In the genomic region with DNA sequence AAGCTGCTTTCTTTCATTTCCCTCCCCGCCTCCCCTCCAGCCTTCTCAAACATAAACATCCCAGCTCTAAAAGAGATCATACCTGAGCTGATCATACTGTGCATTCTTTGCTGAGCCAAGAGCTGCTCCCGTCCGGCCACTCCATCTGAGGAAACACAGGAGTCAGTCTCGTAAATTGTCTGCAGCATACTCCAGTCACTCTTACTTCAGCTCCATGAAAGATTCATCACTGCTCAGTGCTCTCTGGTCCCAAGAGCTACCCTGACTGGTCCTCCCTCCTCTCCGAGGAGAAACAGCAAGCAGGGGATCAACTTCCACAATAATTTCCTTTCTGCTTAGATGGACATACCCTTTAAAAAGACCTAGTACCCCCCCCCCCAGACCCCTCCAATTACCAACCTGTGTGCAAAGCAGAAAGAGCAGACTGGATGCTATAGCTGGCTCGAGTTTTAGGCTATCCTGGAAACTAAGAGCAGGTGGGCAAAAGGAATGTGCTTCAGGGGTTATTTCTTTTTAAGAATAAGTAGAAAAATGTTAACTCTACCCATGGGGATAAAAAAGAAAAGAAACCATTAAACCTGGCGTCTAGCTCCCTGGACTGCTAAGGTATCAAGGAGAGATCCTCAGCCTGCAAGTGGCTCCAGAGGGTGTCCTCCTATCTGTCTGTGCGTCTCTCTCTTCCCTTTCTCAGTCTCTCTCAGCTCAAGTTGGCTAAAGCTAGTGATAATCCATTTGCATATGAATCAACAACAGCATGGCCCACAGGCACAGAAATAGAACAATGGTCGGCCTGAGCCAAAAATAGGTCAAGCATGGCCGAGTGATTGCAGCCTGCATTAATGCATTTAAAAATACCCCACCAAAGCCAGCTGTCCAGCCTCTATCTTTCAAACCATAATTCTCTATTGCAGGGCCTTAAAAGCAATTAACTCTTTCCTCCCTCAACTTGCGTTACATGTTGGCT, we compare ENCODE assay signal across 9 mouse cellular contexts.
DNase-seq lines count a peak whose midpoint lies in the region; ATAC-seq and TF ChIP-seq lines count a peak whose summit lies in the region.
"Had no signal": no experiment of that assay in that cellular context is flagged by ENCODE, and none has a peak within 500 bp of the region (broad histone marks: within the 10 kb centered on the region; RNA-seq: fewer than 3 reads in every experiment).

No protein-coding gene starts in this region.

- no peak overlapping the region for H3K9ac ChIP-seq in liver, postnatal 0 days (replicated peaks)
- H3K9ac ChIP-seq in forebrain, embryonic 16.5 days (replicated peaks; ENCODE audit: low read depth, low read length), result peak overlapping the region; percentile 51
- peak overlapping the region; percentile 43; the same call in 1 of the 2 replicates for H3K9ac ChIP-seq in hindbrain, postnatal 0 days (replicated peaks; ENCODE audit: low read length)
- H3K9ac ChIP-seq in stomach, postnatal 0 days (ENCODE audit: low read length), result peak overlapping the region; percentile 27; the same call in 1 of the 2 replicates
- H3K9ac ChIP-seq: liver, embryonic 15.5 days had no signal

- DNase-seq in liver, postnatal 0 days, result no peak
- no peak for DNase-seq in liver
- peak; percentile 43 for DNase-seq in cerebellum, adult 11-12 months
- peak; percentile 78 for DNase-seq in hindbrain, postnatal 0 days (ENCODE audit: low spot score)
- DNase-seq in mesoderm, embryonic 11.5 days (ENCODE audit: low read depth, low spot score), result peak; percentile 66
- DNase-seq in stomach, postnatal 0 days (ENCODE audit: low spot score), result peak; percentile 15
- no peak for DNase-seq in thymus, postnatal 0 days (ENCODE audit: low spot score)

- no peaks in the 10 kb centered on the region for H3K36me3 ChIP-seq in liver, postnatal 0 days (replicated peaks; ENCODE audit: insufficient read depth, low read length)
- no peaks in the 10 kb centered on the region for H3K36me3 ChIP-seq in forebrain, embryonic 16.5 days (ENCODE audit: control insufficient read depth, insufficient read depth)
- no peaks in the 10 kb centered on the region for H3K36me3 ChIP-seq in hindbrain, postnatal 0 days (ENCODE audit: insufficient read depth, low read length)
- no peaks in the 10 kb centered on the region for H3K36me3 ChIP-seq in stomach, postnatal 0 days (ENCODE audit: control insufficient read depth, insufficient read depth, low read length)
- H3K36me3 ChIP-seq: liver, embryonic 15.5 days had no signal

- H3K4me3 ChIP-seq in liver, postnatal 0 days (ENCODE audit: low read depth, low read length), result no peak overlapping the region
- H3K4me3 ChIP-seq in forebrain, embryonic 16.5 days (replicated peaks; ENCODE audit: low read length), result peak overlapping the region; percentile 41
- H3K4me3 ChIP-seq in hindbrain, postnatal 0 days (ENCODE audit: low read length), result peak overlapping the region; percentile 38
- H3K4me3 ChIP-seq in stomach, postnatal 0 days (ENCODE audit: low read depth, low read length), result peak overlapping the region; percentile 21
- H3K4me3 ChIP-seq: liver, embryonic 15.5 days had no signal

- no peaks in the 10 kb centered on the region for H3K27me3 ChIP-seq in liver, postnatal 0 days (ENCODE audit: insufficient read depth, low read length)
- no peaks in the 10 kb centered on the region for H3K27me3 ChIP-seq in forebrain, embryonic 16.5 days (replicated peaks; ENCODE audit: control insufficient read depth, insufficient read depth, low read length)
- no peaks in the 10 kb centered on the region for H3K27me3 ChIP-seq in hindbrain, postnatal 0 days (ENCODE audit: insufficient read depth, low read length)
- H3K27me3 ChIP-seq in stomach, postnatal 0 days (ENCODE audit: control insufficient read depth, insufficient read depth, low read length), result no peaks in the 10 kb centered on the region
- H3K27me3 ChIP-seq: liver, embryonic 15.5 days had no signal

- no peak for TF ChIP-seq EP300 in liver, postnatal 0 days (IDR thresholded peaks at IDR 0.05; ENCODE audit: low read depth)
- no peak for TF ChIP-seq EP300 in stomach, postnatal 0 days (optimal IDR thresholded peaks at IDR 0.05)

- WGBS in liver, postnatal 0 days (ENCODE audit: insufficient replicate concordance), result 52% methylated on average over 11 of the region's 11 CpGs
- 4% methylated on average over 11 of the region's 11 CpGs for WGBS in forebrain, embryonic 16.5 days
- 10% methylated on average over 11 of the region's 11 CpGs for WGBS in hindbrain, postnatal 0 days
- 14% methylated on average over 11 of the region's 11 CpGs for WGBS in stomach, postnatal 0 days

- peak overlapping the region; percentile 4; the same call in 1 of the 2 replicates for H3K4me2 ChIP-seq in liver, postnatal 0 days (ENCODE audit: low read depth, low read length)
- H3K4me2 ChIP-seq in forebrain, embryonic 16.5 days (ENCODE audit: low read length), result peak overlapping the region; percentile 57
- H3K4me2 ChIP-seq in hindbrain, postnatal 0 days (ENCODE audit: low read depth, low read length), result peak overlapping the region; percentile 59
- peak overlapping the region; percentile 50 for H3K4me2 ChIP-seq in stomach, postnatal 0 days (replicated peaks; ENCODE audit: low read depth)
- H3K4me2 ChIP-seq: liver, embryonic 15.5 days had no signal

- H3K27ac ChIP-seq in liver, postnatal 0 days (ENCODE audit: low read depth), result no peak overlapping the region
- peak overlapping the region; percentile 73 for H3K27ac ChIP-seq in forebrain, embryonic 16.5 days (ENCODE audit: low read length)
- H3K27ac ChIP-seq in hindbrain, postnatal 0 days, result peak overlapping the region; percentile 71
- peak overlapping the region; percentile 63; the same call in 1 of the 2 replicates for H3K27ac ChIP-seq in stomach, postnatal 0 days (replicated peaks)
- H3K27ac ChIP-seq: liver, embryonic 15.5 days had no signal

- no peak for TF ChIP-seq CTCF in liver, postnatal 0 days (IDR thresholded peaks at IDR 0.05; ENCODE audit: low read depth)
- TF ChIP-seq CTCF in hindbrain, postnatal 0 days (IDR thresholded peaks at IDR 0.05; ENCODE audit: low read depth), result no peak
- TF ChIP-seq CTCF in stomach, postnatal 0 days (IDR thresholded peaks at IDR 0.05; ENCODE audit: low read depth), result no peak

- no peaks in the 10 kb centered on the region for H3K9me3 ChIP-seq in liver, postnatal 0 days (ENCODE audit: low read length)
- H3K9me3 ChIP-seq in forebrain, embryonic 16.5 days (ENCODE audit: control insufficient read depth, low read length), result no peaks in the 10 kb centered on the region
- no peaks in the 10 kb centered on the region for H3K9me3 ChIP-seq in hindbrain, postnatal 0 days (ENCODE audit: low read length)
- H3K9me3 ChIP-seq in stomach, postnatal 0 days (ENCODE audit: control insufficient read depth, low read length), result no peaks in the 10 kb centered on the region
- H3K9me3 ChIP-seq: liver, embryonic 15.5 days had no signal

- ATAC-seq in liver, postnatal 0 days, result no peak
- ATAC-seq in forebrain, embryonic 16.5 days, result peak; percentile 87
- peak; percentile 88 for ATAC-seq in hindbrain, postnatal 0 days
- peak; percentile 59; the same call in 1 of the 2 replicates for ATAC-seq in stomach, postnatal 0 days (ENCODE audit: low FRiP score, low TSS enrichment)

- H3K4me1 ChIP-seq in liver, postnatal 0 days (ENCODE audit: insufficient read depth), result no peaks in the 10 kb centered on the region
- peaks cover 22% of the 10 kb centered on the region for H3K4me1 ChIP-seq in forebrain, embryonic 16.5 days (replicated peaks; ENCODE audit: control insufficient read depth, insufficient read depth, low read length)
- no peaks in the 10 kb centered on the region for H3K4me1 ChIP-seq in hindbrain, postnatal 0 days (ENCODE audit: insufficient read depth, low read length)
- H3K4me1 ChIP-seq in stomach, postnatal 0 days (replicated peaks; ENCODE audit: control insufficient read depth, insufficient read depth), result no peaks in the 10 kb centered on the region
- H3K4me1 ChIP-seq: liver, embryonic 15.5 days had no signal

Comparison
In these comparisons a context has a peak if more than half of its experiments do, and no peak if none do; other contexts are left out.
1. DNase-seq: peak in cerebellum, adult 11-12 months (single experiment), hindbrain, postnatal 0 days (single experiment), mesoderm, embryonic 11.5 days (single experiment) and stomach, postnatal 0 days (single experiment); none in liver, postnatal 0 days (single experiment), liver (single experiment) and thymus, postnatal 0 days (single experiment).
2. H3K4me2 ChIP-seq: peak in every context shown above with its lines; median percentile 59 in hindbrain, postnatal 0 days; 57 in forebrain, embryonic 16.5 days; 50 in stomach, postnatal 0 days; 4 in liver, postnatal 0 days.